Mouse (Mus musculus): ENCODE results near the gene Prss28.

GRCm38 (mm10) chr17:25338218-25338617, 29.8 kb downstream of the Prss28 start:
- TF ChIP-seq CTCF (IDR thresholded peaks at IDR 0.05; ENCODE audit: borderline replicate concordance, control insufficient read depth, extremely low read depth, insufficient read depth, low read length, poor library complexity) (no peak), POLR2A (IDR thresholded peaks at IDR 0.05; ENCODE audit: control insufficient read depth, extremely low read depth, insufficient read depth, low read length, poor library complexity) (no peak)
